Mouse (Mus musculus): ENCODE data around the gene Gm10447.

Gene Gm10447

DNA sequence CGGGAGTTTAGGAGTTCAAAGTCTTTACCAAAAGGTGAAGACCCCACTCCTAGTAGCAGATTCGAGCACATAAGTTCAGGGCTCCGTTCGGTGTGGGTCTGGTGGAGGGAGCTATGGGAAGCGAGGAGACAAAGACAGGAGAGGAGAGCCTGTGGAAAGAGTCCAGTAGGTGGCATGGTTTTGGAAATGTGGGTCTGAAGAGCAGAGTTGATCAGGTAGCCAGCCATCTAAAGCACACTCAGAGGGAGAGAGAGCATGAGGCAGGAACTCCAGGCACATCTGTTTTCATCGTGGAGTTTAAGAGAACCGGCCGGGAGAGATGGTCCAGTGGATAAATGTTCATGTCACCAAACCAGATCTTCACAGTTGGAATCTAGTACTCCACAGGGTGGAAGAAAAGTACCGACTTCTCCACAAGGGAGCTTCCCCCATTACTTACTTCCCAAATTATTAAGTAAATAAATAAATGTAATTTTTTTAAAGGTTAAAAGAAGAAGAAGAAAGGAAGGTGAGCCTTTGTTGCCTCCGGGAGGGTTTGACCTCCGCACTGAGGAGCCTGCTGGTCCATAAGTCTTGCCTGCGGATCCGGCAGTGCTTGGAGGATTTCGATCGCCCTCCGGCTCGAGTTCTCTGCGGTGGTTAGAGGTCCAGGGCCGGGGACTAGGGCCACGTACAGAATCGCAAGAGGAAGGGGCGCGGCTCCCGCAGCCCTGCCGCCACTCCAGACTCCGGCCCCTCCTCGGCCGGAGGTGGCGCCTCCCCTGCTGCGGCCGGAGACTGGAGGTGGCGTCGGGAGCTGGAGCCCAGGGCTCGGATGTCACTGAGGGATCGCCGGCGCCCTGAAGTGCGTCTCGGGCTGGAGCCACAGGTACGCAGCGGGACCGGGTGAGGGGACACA, at the start of gene Gm10447, which contains the start of gene Shroom1:
Gm10447 (minus strand) TSS at position 637 of the 898 bp plus-strand sequence.
Shroom1 (plus strand) TSS at position 732 of the 898 bp plus-strand sequence.
- TF ChIP-seq GATA4 (IDR thresholded peaks at IDR 0.05; ENCODE audit: insufficient replicate concordance, low read length): no peak

DNA sequence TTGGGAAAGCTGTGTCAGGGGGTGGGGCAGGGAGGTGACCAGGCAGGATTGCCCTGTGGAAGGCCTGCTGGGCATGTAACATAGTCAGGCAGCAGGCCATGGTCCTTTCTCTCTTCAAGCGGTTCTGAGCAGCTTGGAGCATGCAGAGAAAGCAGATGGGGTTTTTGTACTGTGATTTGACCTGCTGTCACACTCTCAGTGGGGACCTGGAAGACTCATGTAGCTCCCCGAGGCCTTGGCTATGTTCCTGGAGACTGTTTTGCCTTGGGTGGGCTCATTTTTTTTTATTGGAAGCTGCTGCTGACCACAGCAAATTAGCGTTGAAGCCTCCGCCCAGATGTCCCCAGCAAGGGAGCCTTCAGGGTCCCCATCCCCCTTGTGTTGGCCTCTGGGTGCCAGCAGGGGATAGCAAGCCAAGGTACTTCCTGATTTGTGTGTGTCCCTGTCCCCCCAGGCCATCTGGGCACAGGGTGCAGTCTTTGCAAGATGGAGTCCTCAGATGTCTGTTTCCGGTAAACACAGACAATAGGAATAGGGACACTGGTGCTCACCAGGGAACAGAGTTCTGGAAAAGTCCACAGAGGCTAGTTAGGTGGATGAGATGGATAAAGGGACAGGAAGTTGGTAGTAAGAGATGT, 48.2 kb upstream of the Gm10447 start:
- TF ChIP-seq GATA4 (IDR thresholded peaks at IDR 0.05; ENCODE audit: insufficient replicate concordance, low read length): no peak

DNA sequence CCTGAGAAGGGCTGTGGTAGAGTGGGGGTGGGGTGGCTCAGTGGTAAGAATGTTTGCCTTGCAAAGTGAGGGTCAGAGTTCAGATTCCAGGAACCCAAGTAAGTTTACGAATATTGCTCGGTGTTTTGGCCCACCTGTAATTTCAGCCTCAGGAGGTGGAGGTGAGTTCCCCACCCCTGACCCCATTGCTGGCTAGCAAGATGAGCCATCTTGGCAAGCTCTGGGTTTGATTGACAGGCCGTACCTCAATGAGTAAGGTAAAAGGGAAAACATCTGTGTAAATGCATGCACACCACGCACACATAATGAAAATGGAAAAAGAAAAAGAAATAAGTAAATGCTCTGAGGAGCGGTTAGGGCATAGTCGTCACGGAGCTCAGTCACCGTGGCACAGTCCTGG, 47.5 kb upstream of the Gm10447 start:
- no peak for TF ChIP-seq GATA4 (IDR thresholded peaks at IDR 0.05; ENCODE audit: insufficient replicate concordance, low read length)

DNA sequence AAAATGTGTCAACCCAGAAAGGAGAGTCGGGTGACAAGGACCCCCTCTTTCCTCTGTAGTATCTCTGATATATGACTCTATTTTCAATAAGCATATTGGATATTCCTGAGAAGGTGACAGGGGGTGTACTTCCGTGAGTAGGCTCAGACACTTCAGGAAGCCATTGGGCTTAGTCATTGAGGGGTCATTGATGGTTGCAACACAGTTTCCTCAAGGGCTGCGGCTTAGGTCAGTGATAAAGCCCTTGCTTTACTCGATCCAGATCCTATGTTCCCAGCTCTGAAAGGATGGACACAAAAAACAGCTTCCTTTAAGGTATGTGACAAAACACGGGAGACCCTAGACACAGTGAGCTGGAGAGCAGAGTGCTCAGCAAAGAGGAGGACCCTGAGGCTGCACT, 46.8 kb upstream of the Gm10447 start:
- no peak for TF ChIP-seq GATA4 (IDR thresholded peaks at IDR 0.05; ENCODE audit: insufficient replicate concordance, low read length)

DNA sequence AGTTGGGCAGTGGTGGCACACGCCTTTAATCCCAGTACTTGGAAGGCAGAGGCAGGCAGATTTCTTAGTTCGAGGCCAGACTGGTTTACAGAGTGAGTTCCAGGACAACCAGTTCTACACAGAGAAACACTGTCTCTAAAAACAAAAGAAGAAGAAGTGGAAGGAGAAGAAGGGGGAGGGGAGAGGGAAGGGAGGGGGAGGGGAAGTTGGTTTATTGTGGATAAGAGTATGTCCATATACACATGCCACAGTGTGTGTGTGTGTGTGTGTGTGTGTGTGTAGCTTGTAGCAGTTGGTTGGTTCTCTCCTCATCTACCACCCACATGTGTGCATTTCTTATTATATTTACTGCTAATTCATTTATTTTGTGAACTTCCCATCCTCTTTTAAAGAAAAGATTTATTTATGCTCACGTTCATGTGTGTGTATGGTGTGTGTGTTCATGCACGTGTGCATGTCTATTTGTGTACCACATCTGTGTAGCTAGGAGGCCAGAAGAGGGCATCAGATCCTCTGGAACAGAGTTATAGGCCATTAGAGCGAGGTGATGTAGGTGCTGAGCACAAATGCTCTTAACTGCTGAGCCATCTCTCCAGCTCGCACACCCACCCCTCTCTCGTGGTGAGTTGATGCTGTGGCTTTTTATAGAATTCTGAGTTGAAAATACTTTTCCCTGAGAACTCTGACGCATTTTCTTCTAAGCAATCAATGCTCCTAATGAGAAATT, 45.3 kb upstream of the Gm10447 start:
- no peak for TF ChIP-seq GATA4 (IDR thresholded peaks at IDR 0.05; ENCODE audit: insufficient replicate concordance, low read length)

DNA sequence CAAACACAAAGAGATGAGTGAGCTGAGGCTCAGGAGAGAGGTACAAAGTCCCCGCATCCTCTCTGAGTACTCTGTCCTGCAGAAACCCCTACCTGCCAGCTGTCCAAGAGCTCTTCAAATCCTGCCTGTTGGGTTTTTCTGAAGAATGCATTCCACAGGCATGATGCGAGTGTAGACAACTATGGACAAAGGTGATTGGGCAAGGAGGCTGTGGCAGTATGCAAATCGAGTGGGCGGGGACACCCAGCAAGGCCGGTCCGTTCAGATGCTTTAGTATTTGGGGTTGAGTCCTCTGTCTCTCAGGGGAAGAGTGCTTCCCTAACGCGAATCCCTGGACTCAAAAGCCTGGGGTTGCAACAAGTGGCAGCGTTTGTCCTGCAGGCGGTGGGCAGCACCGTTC, 43.7 kb upstream of the Gm10447 start:
- TF ChIP-seq GATA4 (IDR thresholded peaks at IDR 0.05; ENCODE audit: insufficient replicate concordance, low read length): no peak

DNA sequence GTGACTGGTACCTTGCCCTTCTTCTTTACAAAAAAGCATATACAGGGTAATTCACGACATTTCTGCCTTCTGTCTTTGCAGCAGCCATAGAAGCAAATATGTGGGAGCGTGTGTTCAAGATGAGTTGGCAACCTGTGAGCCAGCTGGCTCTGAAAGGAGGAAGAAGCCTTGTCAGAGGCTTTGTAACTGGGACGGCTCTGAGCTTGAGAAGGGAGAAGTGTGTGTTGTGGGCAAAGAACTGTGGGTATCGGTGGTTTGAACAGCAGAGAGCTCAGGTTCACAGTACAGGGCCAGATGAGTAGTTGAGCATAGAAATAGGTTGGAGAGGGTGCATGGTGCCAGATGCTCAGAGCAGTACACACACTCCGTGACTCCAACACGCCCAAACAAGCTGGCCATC, 40.0 kb upstream of the Gm10447 start:
- no peak for TF ChIP-seq GATA4 (IDR thresholded peaks at IDR 0.05; ENCODE audit: insufficient replicate concordance, low read length)

DNA sequence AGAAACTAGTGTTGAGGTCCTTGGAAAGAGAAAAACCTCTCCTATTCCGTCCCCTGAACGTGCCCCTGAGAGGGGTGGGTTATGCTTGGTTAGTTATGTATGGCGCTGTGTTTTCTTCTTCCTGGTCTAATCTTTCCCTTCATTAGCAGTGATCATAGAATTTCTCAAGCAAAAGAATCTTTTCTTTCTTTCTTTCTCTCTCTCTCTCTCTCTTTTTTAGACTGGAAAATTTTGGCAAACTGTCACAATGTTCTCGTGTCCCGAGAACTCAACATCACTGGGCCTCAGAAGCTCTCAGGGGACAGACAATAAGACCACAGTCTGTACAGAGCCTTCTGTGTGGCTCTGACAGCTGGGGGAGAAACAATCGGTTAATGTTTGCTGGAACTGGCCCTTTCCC, 38.5 kb upstream of the Gm10447 start:
- TF ChIP-seq GATA4 (IDR thresholded peaks at IDR 0.05; ENCODE audit: insufficient replicate concordance, low read length): no peak

DNA sequence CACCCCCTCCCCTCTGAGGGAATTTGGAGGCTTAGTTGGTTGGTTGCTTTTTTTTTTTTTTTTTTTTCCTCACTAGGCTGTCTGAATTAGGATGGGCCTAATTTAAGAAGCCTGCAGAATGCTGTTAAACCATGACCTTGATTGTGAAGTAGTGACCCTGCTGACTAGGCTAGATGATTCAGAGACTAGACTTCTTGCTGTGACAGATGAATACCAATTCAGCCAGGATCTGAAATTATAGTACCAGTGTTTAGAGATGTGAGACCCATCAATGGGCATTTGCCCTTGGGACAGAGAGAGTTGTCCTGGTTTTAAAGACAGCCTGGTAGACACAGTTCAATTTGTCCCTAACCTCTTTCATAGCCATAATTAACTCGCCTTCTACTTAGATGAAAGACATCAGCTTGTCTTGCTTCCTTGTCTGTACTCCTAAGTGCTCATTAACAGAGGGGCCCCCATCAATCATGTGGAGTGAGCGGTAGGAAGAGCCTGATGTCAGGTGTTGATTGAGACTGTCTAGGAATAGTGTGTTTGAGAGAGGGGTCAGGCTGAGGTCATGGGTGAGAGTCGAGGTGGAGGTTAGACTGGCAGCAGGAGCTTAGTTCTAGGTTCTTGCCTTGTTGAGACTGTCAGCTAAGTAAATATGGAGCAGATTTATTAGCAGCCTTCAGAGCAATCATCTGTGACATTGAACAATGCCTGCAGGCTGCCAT, 36.5 kb upstream of the Gm10447 start:
- no peak for TF ChIP-seq GATA4 (IDR thresholded peaks at IDR 0.05; ENCODE audit: insufficient replicate concordance, low read length)

DNA sequence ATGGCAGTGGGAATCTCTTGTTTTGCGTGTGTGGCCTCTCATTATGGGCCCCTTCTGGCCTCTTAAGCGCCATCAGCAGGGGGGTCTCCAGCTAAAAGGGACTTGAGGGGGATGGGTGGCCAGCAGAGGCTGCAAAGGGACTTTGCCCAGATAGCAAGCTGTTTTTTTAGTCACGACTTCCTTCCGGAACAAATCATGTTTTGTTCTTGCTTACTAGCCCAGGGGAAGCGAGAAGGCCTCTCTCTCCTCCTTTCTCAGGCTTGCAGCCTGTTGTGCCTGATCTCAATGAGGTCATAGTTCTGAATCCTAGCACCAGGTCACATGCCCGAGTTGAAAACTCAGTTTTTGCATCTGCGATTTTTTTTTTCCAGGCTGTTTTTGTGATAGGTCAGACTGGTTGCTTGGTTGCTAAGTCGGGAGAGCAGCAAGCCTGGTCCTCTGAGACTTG, 35.1 kb upstream of the Gm10447 start:
- TF ChIP-seq GATA4 (IDR thresholded peaks at IDR 0.05; ENCODE audit: insufficient replicate concordance, low read length): peak; percentile 22; the same call in 1 of the 2 replicates

DNA sequence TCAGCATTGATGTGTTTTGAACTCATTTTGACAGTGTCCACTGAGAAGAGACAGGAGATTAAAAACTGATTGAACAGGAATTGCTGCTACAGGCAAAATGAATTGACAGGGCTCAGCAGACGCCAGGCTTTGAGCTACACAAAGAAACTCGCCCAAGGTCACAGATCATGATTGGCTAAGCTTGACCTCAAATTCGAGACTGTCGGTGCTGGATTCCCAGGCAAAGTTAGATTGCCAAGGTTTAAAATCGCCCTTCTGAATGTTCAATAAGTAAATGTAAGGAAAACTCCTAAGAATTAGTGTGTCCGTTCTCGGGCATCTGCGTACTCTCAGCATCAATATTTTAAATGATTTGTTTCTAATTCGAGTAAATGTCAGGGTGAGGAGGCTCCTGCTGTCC, 32.5 kb upstream of the Gm10447 start:
- TF ChIP-seq GATA4 (IDR thresholded peaks at IDR 0.05; ENCODE audit: insufficient replicate concordance, low read length): no peak

DNA sequence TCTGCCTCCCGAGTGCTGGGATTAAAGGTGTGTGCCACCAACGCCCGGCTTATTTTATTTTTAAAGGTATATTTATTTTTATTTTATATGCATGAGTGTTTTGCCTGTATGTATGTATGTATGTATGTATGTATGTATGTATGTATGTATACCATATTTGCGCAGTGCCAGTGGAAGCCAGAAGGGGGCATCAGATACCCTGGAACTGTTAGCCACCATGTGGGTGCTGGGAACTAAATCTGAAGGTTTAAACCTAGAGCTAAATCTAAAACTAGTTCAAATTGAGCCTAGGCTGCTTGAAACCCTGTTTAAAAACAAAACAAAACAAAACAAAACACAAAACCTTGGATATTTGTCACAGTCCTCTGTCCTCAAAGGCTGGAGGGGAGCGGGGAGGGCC, 32.1 kb upstream of the Gm10447 start:
- TF ChIP-seq GATA4 (IDR thresholded peaks at IDR 0.05; ENCODE audit: insufficient replicate concordance, low read length): no peak

DNA sequence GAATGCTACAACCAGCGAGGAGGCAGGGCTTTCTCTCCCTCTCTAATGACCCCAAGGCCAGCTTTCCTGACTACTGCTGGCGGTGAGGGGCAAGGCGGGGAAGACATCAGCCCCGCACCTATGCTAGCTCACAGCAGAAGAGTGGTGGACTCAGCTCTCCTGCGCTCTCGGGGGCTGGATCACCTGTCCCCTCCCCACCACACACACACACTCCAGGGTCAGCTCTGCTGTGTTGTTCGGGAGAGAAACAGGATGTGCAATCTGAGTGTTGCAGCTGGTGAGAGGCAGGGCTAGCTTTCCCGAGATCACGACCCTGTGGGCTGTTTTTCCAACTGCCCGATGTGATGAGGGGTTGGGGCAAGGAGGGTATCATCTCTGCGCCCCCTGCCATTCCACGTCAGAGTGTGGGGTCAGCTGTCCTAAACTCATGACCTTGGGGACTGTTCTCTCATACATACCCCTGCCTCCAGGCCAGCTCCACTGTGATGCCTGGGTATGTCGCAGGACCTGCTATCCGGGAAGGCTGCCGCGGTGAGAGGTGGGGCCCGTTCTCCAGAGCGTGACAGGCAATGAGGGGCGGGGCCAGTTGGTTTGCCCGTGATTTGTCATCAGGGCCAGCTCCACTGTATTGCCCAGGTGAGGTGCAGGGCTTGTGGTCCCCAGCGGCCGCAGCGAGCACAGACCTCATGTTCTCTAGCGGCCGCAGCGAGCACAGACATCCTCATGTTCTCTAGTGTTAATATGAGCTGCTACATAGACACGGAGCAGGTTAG, 30.1 kb upstream of the Gm10447 start:
- TF ChIP-seq GATA4 (IDR thresholded peaks at IDR 0.05; ENCODE audit: insufficient replicate concordance, low read length): no peak

DNA sequence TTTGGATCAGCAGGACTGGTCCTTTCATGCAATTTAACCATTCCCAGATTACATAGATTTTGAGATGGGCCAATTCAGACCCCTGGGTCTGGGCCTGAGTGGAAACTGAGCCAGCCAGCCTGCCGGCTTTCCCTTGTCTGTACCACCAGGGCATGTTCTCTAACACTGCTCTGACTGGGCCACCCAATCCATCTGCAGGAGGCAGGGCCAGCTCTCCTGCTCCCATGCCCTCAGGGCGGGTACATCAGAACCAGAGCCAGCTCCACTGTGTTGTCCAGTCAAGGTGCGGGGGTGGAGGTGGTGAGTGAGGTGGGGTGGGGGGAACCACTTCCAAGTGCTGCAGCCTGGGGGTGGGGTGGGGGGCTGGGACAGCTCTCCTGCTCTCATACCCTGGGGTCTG, 29.4 kb upstream of the Gm10447 start:
- no peak for TF ChIP-seq GATA4 (IDR thresholded peaks at IDR 0.05; ENCODE audit: insufficient replicate concordance, low read length)
